Mouse (Mus musculus) frontal cortex, postnatal 25 days (tissue): Measurements from ENCODE around the gene Pax8.

Experiments
- DNase-seq, 2 experiments: peaks; one replicate each; pipeline ENCODE4 v3.0.0; 2022; ENCODE audit warnings: low spot score in 2 of 2

Pax8 gene

DNA sequence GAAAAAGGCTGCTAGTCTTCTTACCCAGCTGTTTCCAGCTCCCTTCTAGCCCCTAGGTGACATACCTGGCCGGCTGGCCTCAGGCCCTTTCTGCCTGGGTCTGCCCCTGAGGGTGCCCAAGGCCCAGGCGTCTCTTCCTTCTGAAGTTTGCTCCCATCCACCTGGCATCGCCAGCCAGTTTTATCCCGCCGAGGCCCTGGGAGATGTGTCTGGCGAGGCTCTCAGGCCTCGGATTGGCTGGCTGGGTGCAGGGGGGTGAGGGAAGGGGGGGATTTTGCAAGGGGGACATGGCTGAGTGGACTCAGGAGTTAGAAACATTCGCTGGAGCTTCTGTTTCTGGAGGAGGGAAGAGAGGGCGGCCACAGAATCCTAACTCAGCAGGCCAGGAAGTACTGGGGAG lies at the start of gene Pax8:
Gene Pax8 (minus strand): TSS at position 180 of the 400 bp plus-strand sequence.
- no peak for DNase-seq

DNA sequence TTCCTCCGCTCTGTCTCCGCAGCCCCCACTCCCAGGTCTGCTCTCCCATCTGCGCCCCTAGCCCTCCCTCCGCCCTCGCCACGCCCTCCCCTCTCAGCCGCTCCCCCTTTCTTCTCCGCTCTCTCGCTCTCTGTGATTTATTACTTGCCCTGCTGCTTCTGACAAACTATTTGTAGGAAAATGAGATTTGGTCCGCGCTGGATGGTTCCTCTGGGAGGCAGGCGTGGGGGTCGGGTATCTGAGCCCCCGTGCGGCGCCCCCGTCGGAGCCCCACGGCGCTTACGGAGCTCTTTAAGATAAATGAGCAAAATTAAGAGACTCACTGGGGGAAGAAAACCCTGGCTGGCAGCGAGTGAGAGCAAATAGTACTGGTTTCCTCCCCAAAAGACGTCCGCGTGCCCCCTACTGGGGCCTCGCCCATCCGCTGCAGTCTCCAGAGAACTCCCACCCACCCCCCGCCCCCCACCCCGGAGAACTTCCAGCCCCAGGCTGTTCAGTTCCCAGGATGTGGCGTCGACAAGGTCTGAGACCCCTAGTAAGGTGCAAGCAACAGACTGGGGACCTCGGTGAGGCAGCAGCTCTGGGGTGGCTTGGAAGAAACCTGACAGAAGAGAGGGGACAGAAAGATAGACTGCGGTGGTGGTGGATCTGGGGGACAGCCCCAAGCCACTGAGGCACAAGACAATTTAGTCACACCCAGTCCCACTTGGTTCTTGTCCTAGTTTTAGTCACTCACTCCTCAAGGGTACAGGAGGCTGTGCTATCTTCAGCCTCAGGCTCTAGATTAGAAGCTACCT lies 46.2 kb upstream of the Pax8 start:
- DNase-seq: no peak

DNA sequence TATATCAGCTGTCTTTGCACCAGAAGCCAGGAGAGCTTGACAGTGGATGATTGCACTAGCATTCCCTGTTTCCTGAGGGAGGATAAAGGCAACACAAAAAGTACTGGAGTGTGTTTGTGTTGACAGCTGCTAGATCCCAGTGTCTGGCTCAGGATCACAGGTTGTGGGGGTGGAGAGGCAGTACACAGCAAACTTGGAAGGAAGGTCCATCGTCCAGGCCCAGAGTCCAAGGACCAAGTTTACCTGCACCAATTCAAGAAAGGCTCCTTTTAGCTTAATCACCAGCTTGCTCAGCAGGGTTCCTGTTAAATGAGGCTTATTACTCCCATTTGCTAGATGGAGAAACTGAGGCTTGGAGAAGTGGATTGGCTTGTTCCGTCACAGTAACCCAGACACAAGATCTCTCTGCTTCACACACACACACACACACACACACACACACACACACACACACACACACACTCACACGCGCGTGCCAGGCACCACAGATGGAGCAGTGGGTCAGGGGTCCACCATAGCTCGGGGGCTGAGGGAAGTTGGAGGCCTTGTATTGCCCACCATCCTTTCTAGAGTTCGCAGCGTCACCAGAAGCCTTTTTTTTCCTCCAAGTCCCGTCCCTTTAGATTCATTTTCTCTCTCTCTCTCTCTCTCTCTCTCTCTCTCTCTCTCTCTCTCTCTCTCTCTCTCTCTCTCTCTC lies 45.3 kb upstream of the Pax8 start:
- no peak for DNase-seq

DNA sequence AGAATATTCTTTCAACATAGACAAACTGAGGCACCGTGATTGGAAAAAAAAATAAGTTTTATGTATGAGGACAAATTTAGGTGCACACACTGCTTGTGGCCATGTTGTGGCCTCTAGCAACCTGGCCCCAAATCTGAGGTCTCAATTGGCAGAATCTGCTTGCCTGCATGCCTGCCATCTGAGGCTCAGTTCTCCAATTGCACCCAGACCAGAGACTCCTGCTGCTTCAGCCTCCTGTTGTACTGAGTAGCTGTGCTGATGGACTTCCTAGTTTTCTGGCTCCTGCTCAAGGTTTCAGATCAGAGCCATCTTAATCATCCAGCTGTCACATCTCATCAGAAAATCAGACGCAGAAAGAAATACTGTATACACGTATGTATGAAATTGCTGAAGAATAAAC lies 41.5 kb upstream of the Pax8 start:
- no peak for DNase-seq

DNA sequence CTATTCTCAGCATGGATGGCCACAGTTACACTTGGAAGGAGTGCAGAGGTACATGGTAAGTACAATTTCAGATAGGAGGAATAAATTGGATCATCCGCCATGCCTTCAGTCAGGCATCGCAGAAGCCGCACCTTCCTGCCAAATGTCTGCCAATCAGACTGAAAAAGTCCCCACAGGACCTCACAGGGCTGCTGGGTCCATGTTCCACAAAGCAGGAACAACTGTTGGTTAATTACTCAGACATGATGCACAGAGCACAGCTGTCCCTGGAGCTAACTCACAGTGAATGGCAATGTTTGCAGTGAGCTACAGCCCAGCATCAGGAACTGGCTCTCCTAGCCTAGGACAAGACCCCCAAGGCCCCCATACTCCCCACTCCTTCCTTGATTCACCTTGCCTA lies 32.0 kb upstream of the Pax8 start:
- DNase-seq: no peak

DNA sequence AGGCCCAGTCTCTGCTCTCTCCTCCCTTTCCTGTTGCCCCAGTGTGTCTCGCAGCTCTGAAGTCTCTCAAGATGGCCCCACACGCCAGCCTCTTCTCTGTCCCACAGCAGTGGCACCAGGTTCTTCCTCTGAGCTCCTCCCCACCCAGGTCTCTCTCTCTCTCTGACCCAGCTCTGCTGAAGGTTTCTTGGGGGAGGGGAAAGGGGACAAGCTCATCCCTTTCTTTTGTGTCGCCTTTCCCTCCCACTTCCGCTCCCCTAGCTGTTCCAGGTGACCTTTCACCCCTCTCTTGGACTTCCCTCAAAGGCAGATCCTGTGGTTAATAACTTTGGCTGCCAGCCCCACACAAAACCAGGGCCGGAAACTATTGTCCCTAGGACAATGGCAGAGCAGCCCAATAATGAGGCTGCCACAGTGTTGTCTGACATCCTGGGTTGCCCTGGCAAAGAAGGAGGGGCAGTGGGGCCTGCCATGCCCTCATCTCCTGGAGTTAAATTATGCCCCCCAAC lies 27.6 kb upstream of the Pax8 start:
- DNase-seq: no peak

DNA sequence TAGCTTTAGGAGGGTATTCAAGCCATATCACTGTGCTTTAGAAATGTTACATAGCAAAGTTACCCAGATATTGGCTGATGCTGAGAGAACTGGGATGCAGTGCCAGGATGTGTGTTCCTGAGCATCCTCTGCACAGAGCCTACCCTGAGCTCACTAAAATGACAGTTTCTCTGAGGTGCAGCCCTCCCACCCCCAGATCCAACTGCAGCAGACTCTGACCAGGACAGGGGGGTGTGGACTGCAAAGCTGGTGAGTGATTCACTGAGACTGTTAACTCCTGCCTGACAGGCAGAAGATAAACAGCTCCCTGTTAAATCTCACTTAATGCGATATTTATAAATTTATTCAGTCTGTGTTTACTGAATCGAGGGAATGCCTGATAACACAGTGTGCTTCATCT lies 25.5 kb upstream of the Pax8 start:
- no peak for DNase-seq

DNA sequence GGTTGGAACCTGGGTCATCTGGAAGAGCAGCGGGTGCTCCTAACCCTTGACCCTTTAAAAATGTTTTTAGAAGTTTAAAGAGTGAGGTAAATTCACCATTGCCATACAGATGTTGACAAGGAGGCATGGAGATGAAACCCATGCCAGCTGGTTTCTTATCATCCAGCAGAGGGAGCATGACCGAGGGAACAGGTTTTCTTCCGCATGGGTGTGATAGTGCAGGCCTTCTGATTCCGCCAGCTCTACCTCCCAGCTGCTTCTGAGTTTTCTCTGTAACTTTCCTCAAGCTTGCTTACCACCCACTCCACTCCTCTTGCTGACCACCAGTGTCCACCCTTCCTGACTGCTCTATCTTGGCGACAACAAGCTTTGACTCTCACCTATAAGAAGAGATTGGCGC lies 15.2 kb upstream of the Pax8 start:
- no peak for DNase-seq

DNA sequence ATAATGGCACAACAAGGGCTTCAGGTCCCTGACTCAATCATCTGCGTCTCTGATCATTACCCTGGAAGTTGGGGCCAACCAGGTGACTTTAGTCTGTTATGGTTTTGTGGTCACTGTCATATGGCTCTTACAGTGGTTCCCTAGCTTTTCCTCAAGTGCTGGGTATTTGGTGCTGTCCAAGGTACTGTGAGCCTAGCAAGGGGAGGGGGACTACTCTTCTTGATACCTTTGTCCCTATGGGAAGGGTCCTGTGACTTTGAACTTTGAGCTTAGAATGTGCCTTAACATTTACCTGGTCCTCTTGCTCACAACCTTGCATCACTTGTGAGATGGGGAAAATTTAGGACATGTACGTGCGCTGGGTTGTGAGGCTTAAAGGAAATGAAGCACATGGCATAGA lies 13.3 kb upstream of the Pax8 start:
- DNase-seq: no peak

DNA sequence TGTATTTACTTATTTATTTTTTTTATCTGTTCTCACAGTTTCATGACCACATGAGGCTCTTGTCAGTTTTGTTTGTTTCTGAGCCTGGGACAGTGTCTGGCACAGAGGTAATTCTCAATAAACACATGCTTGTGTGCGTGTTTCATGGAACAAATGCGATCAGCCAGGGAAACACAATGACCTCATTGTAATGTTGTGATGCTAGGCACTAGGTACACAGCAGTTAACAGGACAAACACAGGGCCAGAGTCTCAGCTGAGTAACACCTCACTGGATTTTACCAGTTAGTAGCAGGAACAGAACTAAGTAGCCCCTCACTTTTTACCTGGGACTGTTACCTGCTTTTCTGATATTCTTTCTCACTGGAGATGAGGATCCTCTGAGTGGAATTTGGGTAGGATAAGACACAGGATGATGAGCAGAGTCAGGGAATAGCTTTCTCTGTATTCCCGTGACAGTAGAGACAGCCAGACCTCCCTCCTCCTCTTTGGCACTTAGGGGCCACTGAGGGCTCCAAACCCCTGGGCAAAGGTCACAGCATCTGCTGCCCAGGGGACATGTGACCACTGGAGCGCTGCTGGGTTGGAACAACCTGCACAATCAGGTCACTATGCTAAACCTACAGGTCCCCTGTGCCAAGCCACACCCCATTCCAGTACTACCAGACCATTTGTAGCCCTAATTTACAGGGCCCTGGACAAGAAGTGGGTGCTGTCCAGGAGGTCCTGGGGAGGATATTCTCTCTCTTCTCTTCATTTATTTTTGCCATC lies 11.8 kb upstream of the Pax8 start:
- DNase-seq: no peak

DNA sequence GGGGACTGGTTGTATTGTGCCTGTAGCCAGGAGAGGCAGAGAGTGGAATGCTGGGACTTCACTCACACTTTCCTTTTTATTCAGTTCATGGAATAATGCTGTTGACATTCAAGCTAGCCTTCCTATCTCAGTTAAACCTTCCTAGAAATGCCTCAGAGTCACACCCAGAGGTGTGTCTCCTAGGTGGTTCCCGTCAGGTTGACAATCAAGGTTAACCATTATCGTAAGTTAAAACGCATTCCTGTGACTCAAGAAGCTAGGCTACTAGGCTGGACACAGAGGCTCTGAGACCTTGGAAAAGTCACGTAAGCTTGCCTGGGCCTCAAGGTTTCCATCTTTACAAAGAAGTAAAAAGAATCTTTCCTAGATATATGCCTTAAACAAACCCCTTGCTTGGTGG lies 10.0 kb upstream of the Pax8 start:
- no peak for DNase-seq

DNA sequence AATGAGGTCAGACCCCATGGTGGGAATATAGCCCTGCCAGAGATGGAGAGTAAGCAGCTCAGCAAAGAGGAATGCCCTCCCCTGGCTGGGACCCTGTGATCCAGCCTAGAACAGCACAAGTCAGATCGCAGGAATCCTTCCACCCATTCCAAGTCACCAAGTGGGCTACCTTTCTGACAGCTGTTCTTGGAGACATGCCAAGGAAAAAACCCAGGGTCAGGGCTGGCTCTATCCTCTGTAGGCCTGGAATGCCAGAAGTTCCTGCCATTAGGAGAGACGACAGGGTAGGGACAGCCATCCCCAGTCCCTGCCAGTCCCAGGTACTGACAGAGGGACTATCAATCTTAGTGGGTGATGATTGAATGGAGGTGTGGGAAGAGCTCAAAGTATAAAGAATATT lies 4.5 kb upstream of the Pax8 start:
- DNase-seq: no peak

DNA sequence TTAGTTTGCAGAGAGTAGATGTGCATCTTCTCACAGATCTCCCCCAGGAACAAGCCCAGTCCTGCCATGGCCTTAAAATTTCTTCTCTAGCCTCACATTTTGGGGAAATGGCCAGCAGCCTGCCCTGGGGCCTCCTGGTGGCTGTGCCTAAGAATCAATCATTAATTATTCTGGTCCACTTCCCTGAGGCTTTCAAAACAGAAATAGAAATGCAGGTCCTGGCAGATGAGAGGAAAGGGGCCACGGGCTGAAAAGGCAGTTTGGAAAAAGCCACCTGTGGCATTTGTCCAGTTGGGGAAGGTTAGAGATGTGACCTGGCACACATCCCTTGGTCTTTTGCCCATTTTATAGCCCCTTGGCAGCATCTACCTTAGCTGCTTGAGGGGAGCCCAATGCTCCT lies 3.8 kb upstream of the Pax8 start:
- DNase-seq: no peak

DNA sequence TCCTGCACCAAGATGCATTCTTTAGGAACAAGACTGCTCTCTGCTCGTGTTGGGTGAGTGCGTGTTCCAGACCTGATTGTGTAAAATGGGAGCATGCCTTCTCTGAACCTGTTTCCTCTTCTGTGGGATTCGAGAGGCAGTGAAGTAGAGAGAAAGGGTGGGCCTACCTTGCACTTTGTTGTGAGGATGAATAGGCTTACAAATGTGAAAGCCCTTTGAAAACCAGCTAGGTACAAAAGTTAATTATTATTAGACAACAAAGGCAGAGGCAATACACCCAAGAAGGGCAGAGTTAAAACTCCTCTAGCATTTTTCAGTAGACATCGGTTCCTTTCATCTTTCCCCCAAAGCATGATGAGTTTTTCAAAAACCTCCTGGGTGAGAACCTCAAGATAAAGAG lies 3.2 kb upstream of the Pax8 start:
- DNase-seq: no peak

DNA sequence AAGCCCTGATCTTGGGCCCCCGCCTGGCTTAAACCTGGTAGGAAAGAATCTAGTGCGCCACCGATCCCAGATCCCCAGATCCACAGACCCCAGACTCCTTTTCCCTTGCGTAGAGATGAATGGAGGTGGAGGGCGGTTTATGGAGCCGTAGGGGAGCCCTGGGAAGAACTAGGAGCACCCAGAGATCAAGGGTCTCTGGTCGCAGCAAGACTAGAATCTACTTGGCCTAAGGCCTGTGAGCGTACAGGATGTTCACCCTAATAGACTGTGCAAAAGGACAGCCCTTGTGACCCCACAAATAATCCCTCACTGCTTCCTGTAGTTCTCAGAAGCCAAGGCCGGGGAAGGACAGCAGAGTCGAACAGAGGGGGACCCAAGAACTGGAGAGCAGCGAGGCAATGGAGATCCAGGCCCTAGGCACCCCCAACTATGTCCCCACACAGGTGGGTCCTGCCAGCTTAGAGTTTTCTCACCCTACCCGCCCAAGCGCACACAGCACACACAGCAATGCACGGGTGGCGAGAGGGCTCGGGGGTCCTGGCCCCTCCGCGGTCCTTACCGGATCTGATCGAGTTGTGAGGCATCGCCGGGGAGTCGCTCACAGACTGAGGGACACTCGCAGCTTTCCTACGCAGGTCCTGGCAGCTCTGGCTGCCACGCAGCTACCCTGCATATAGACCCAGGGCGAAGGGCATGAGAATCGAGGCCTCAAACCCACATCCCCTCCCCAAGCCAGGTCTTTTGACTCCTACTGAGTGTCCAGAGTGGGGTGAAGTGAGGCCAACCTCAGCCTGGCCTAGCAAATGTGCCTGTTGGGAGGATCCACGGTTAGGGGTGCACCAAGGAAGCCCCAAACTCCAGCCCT lies 653 bp downstream of the Pax8 start:
- DNase-seq: no peak

DNA sequence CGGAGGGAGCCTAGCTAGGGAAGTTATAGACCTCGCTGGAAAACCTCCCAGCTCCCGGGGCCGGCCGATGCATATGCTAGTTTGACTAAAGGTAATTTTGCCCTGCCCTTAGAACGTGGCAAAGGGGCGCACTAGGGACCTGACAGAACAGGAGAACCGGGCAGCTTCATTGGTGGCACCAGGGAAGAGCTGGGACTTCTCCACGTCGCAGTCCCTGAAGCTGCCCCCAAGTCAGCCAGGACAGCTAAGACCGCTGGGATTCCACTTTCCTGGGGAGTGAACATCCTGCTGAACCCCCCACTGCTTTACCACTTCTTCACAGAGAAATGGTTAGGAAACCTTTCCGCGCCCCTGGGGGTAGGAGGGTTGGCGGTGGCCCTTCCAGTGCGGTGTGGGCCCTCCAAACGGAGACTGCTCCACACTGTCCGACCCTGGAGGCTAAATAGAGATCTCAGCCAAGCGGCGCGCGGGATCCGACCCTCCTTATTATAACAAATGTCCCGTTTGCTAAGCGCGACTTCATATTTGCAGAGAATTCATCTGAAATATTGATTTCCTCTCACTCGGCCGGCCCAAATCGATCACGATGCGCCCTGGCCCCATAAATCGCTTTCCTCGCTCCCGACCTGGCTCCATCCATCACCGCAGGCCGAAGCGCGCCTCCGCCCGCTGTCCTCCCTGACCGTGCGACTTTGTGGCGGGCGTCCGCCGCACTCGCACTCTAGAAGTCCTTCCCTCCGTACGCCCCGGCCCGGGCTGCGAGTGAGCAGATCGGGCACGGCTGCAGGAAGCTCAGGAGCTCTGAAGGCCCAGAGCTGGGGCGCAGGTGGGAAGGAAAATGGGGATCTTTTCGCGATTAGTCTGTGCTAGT lies 1.5 kb downstream of the Pax8 start:
- no peak for DNase-seq

DNA sequence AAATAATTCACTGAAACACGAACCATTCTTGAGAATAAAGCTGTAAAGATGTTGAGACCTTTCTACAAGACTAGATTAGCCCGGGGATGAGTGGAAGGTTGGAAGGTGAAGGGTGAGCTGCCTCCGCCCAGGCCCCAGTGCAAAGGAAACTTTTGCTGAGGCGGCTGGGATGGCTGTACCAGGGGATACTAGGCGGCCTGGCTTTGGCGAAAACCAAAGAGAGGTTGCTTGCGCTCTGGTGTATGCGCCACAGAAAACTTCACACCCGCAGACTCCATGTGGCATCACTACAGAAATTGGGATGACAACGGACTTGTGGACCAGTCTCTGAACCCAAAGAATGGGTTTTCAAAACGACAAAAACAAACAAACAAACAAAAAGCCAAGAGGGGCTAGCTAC lies 2.7 kb downstream of the Pax8 start:
- no peak for DNase-seq

DNA sequence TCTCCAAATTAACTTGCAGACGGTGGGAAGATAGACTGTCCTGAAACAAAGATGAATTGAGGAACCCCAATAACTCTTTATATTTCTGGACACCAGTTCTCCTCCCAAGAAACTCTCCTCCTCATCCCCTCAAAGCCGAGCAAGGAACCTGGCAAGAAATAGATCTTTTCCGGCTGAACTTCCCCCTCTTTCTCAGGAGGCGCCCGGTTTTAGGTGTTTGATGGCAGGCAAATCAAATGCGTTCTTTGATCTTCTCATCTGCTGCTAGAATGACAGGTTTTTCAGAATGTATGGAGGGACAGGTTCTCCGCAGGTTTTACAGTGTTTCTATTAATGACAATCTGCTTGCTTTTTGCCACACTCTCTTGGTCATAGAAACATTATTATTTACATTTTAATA lies 3.3 kb downstream of the Pax8 start:
- no peak for DNase-seq

DNA sequence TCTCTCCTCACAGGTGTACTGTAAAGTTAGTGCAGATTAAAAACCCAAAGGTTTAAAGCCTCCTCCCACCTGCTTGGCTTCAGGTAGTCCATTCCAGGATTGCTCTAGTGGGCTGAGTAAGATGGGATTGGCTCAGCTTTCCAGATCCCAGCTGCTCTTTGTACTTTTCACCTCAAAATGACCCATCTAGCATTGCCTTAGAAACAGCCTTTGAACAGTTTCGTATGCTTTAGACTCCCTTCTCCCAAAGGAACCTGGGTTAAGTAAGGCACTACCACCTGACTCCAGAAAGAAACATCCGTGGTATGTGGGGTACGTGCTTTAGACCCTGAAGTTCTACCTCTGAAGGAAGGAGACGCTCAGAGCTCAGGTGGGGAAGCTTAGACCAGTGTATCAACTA lies 6.3 kb downstream of the Pax8 start:
- DNase-seq: no peak

DNA sequence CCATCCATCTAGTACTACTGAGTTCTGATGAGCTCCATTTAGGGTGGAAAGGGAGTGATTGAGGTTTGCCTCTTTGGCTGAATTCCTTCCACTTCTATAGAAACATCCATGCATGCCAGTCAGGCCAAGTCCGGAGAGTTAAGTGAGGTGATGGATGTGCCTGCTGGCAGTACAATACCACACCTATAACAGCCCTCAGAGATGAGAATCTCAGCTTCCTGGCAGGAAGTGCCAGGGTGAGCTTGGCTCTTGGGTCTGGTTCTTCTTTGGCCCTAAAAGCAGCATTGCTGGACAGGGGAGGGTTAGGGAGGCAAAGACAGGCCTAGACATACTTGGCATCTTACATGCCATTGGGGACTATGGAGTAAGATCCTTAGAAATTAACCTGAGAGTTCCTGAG lies 7.0 kb downstream of the Pax8 start:
- DNase-seq: no peak

DNA sequence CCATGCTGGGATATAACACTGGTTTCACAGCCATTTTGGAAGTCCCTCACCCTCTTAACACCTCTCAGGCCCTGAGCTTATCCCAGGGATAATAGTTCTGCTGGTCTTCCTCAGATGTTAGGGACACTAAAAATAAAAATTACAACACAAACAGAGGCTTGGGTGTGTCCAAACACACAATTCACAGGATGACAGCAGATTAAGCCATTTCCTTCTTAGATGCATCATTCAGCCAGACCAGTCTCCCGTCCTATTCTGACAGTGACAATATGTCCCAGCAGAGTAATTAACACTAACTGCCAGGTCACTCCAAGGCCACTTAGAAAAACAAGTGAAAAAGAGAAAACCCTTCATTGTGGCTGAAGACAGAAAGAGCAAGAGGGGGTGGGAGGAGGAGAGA lies 8.2 kb downstream of the Pax8 start:
- no peak for DNase-seq
